Mouse (Mus musculus) spleen, adult 2 months (tissue): ENCODE measurements around the gene Krtap2-4.

ENCODE experiments used
- CTCF ChIP-seq: fragments of 200-500 bp; IDR thresholded peaks from 2 replicates; pipeline ENCODE4 v1.5.1; 2011; ENCODE audit warnings: mild to moderate bottlenecking, inconsistent platforms; ENCODE audit not compliant: insufficient read depth, insufficient read length, insufficient replicate concordance; ENCODE audit errors: extremely low read depth
- POLR2A ChIP-seq: fragments of 200-500 bp; IDR thresholded peaks from 2 replicates; pipeline ENCODE4 v1.6.1; 2011; ENCODE audit warnings: low read depth, low read length, inconsistent platforms

- no peak for TF ChIP-seq CTCF
- TF ChIP-seq POLR2A, result no peak
Measured at GRCm38 (mm10) chr11:99634653-99635134, 20.0 kb upstream of the Krtap2-4 start, which contains the start of gene Krtap4-2.
